Mouse (Mus musculus) left cerebral cortex, postnatal 25 days (tissue): ENCODE data around the gene Gm20604. TPM values are rescaled to one million over a fixed set of nuclear protein-coding genes. Genes with fewer than 3 reads are reported as not detected.

ENCODE experiments used
- DNase-seq, 2 experiments: peaks; one replicate each; pipeline ENCODE4 v3.0.0; 2022; ENCODE audit warnings: low spot score in 2 of 2, mixed read lengths in 1 of 2
- intact Hi-C: fragments of 180-260 bp; cut with DNase I; formaldehyde crosslinking; loops from one replicate; pipeline ENCODE4 v1.15.1; 2025
- total RNA-seq, 2 experiments: library from RNA; stranded (reverse); gene quantifications; 2 replicates each; pipeline ENCODE4 v1.2.3; 2021

The Gm20604 gene
- total RNA-seq, 2 experiments from 2014 or later = 19.9 to 20.0 TPM

- intact Hi-C loops = loop anchor here (10.0 kb wide), 1 partner anchor 770 kb away; the partner anchor contains the start of gene Cpsf2
- no peak for DNase-seq
These were observed 13.6 kb downstream of the Gm20604 start for GRCm38 (mm10) chr12:102744839-102745238.

GRCm38 (mm10) chr12:102743589-102744574 is 14.6 kb downstream of the Gm20604 start, which contains the start of the genes Moap1 and Tmem251:
Gene Moap1, minus strand, starts transcription at chr12:102743661.
Gene Tmem251, plus strand, starts transcription at chr12:102743762.
- intact Hi-C loops = loop anchor here (2.0 to 10.0 kb wide), 2 partner anchors 13 to 769 kb away; partner anchors contain the start of genes Cpsf2, Gm28051, Gon7 and Ubr7

DNA sequence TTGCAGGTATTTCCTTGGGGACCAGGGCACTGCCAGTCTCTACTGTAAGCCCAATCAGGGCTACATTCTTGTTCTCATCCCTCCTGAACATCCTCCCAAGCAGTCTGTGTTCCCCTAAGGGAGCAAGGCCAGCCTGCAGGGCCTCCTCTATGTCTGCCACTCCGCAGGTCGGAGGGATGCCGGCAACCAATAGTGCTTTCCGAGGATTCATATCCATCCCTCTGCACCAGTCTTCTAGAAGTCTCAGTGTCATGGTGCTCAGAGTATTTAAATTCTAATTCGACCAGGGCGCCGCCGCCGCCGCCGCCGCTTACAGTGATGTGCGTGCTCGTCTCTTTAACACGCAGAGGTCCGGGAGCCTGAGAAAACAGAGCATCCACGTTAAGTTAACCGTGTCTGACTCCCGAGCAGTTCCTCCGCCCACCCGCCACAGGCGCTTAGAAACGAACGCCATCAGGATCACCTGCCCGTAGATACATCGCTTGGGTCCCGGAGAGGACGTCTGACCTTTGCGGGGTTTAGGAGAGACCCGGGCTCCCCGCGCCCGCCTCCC is 15.4 kb downstream of the Gm20604 start:
- DNase-seq = peak in 1 of 2 experiments; percentile 57
- intact Hi-C loops = loop anchor here (2.0 to 10.0 kb wide), 2 partner anchors 14 to 768 kb away; partner anchors contain the start of genes Cpsf2, Gm28051, Gon7 and Ubr7

More at GRCm38 (mm10) chr12:102743589-102744574, 14.6 kb downstream of the Gm20604 start, which contains the start of the genes Moap1 and Tmem251:
- DNase-seq = peak; percentile 93 to 94

GRCm38 (mm10) chr12:102742056-102742455 is 16.4 kb downstream of the Gm20604 start:
- intact Hi-C loops = loop anchor here (2.0 to 10.0 kb wide), 2 partner anchors 15 to 767 kb away; partner anchors contain the start of genes Cpsf2, Gm28051, Gon7 and Ubr7
- DNase-seq = no peak

DNA sequence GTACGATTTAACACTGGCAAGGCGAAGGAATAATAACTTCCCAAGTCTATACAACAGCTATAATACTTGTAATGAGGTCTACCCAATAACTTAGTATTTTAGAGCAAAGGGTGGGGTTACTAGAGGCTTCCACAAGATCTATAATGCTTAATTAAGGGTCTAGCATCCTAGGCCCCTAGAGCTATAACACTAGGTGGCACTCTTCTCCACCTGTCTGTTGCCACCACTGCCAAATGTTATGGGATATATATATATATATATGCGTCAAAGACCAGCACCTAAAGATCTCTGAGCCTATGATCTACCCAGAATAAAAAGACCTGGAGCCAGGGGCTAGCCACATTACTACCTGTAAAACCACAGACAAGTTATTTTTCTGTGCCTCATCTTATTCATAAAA is 18.2 kb downstream of the Gm20604 start:
- intact Hi-C loops = loop anchor here (10.0 kb wide), 1 partner anchor 765 kb away; the partner anchor contains the start of gene Cpsf2
- DNase-seq = no peak

- intact Hi-C loops = no loop called here
- DNase-seq = no peak
These were observed 19.4 kb downstream of the Gm20604 start for GRCm38 (mm10) chr12:102739096-102739495.

DNA sequence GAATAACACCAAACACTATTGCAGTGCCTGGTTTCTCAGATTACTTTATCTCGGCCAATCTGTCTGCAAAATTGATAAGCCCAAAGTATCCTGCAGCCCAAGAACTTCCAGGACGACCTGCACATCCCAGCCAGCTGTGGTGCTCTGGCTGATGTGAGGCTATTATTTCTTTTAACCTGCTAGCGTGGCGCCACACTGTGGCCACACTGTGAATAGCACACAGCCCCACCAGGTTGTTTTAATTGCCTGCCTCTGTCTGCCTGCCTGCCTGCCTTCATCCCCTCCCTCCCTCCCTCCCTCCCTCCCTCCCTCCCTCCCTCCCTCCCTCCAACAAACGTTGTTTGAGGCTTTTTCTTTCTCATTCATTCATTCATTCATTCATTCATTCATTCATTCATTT is 25.1 kb downstream of the Gm20604 start:
- intact Hi-C loops = no loop called here
- DNase-seq = peak in 1 of 2 experiments; percentile 47

GRCm38 (mm10) chr12:102730798-102731619 is 27.5 kb downstream of the Gm20604 start:
- DNase-seq = peak in 1 of 2 experiments; percentile 42
- intact Hi-C loops = no loop called here

DNA sequence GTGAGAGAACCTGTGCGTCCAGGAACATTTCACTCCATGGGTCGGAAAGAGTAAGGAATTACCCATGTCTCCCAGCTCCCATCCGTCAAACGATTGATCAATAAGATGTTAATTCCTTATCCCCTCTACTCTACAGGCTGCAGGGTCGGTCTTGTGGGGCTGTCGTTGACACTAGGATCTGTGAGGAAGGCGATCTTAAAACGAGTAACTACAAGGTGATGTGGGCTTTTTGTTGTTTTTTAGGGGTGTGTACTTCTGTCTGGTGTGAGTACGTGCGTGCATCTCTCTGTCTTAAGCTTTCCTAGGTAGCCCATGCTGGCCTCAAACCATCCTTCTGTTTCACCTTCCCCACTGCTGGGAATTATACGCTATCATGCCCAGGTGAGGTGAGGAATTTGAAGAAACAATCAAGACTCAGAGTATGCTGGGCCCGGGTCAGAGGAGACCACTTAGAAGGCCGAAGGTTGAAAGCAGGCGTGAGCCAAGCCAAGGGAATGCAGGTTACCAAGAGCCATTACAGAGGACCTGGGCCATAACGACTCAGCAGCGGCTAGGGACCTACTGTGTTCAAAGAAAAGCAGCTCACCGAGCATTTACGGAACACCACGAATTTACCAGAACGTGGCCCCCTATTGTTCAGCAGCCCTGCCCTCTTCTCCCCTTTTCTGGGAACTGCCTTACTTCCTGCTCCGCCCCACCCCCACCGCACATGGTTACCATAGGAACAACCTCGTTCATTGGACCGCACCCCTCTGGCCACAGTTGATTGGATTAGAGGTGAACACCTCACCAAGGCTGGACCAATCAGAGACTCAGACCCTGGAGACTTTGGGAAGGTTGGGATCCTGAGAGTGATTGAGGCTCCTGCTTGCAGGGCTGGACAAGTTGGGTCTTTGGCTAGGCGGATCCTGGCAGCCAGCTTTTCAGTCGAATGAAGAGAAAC is 28.3 kb downstream of the Gm20604 start:
- intact Hi-C loops = no loop called here

DNA sequence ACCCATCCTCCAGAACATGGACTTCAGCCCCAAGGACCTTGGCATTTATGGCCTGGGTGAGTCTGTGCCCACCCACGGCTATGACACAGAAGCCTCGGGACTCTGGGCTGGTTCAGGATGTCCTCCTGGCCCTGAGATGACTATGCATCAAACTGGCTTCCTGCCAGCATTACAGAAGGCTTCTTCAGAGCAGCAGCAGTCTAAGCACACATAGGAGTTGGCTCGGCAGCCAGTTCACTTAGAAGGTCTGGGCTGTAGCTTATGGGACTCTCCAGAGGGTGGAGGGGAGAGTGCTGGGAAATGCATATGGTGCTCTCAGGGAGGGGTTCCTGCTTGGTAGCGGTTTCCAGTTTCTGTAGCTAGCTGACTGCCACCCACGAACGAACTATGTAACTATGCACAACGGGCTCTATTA is 32.7 kb downstream of the Gm20604 start:
- DNase-seq = peak in 1 of 2 experiments; percentile 29
- intact Hi-C loops = no loop called here

More for the DNA sequence above, 28.3 kb downstream of the Gm20604 start:
- peak; percentile 60 to 81 for DNase-seq

- no peak for DNase-seq
- intact Hi-C loops = no loop called here
These were observed 33.3 kb downstream of the Gm20604 start for GRCm38 (mm10) chr12:102725146-102725545.

DNA sequence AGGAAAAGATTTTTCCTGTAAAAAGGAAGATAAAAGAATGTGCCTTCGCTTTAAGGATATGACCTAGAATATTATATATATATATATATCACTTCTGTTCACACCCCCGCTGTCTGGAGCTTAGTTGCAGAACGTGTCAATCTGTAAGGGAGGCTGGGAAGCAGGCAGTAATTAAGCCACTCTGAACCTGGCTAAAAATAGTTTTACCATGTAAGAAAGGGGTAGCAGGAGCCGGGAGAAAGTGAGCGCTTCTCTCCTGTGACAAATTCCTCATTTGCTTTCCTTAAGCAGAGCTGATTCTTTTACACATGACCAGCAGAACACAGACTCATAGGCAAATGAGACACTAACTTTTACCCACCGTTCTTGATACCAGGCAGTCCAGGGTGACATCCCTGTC is 34.6 kb downstream of the Gm20604 start:
- peak in 1 of 2 experiments; percentile 89 for DNase-seq
- intact Hi-C loops = no loop called here

DNA sequence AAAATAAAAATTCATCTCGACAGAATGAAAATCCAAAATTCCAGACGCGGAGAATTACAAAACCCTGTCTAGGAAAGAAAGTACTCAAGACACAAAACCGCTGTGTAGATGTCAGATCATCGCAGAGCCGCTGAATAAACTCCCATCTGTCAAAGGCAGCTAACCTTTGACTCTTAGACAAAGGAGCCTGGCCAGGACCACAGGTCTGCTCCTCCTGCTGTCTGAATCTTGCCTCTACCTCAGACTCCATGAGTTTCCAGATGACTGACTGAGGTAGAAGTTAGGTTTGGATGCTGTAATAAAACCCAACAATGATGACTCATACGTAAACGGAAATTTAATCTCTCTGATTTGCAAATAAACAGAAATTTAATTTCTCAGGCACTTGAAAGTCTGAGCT is 35.5 kb downstream of the Gm20604 start:
- no peak for DNase-seq
- intact Hi-C loops = no loop called here

GRCm38 (mm10) chr12:102722451-102722850 is 36.0 kb downstream of the Gm20604 start:
- no peak for DNase-seq
- intact Hi-C loops = no loop called here

GRCm38 (mm10) chr12:102719552-102720315 is 38.7 kb downstream of the Gm20604 start:
- DNase-seq = peak in 1 of 2 experiments; percentile 56
- intact Hi-C loops = loop anchor here (2.0 to 10.0 kb wide), 4 partner anchors 141 to 325 kb away; no protein-coding TSS in a partner anchor

DNA sequence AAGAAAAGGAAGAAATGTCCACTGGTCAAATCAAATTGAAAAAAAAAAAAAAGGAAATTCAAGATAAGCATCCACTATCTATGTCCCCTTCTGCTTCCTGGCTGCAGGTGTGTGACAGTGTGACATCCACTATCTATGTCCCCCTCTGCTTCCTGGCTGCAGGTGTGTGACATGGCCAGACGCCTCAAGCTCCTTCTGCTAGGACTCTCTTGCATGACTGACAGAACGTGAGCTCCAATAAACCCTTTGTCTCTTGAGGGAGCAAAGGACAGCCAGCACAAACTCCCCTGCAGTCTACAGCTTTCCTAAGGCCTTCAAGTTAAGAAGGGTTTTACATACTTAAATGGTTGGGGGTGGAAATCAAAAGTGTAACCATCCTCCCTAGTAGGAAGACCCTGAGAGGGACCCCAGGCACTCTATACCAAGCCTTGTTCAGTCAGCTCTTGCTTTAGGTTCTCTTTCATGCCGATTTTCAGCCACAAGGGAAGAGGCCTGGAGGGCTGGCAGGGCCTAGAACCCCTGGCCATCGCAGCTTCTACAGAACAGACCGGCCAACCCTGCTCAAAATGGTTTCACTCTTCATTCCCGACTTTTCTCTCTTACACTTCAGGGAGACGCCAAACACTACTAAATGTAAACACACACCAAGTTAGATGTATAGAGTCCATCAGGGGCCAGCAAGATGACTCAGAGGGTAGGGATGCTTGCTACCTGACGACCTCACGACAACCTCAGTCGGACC is 43.6 kb downstream of the Gm20604 start:
- intact Hi-C loops = loop anchor here (10.0 kb wide), 2 partner anchors 220 to 320 kb away; no protein-coding TSS in a partner anchor
- DNase-seq = no peak
